Mouse (Mus musculus) right cerebral cortex, postnatal 10 days (tissue): Measurements from ENCODE around the gene Zfp384.
A peak's percentile ranks its signal among the peaks of the same experiment; 100 is the strongest.

ENCODE experiments used
- DNase-seq, 2 experiments: peaks; one replicate each; pipeline ENCODE4 v3.0.0; 2021; ENCODE audit warnings: low spot score in 2 of 2

Zfp384 gene

DNA sequence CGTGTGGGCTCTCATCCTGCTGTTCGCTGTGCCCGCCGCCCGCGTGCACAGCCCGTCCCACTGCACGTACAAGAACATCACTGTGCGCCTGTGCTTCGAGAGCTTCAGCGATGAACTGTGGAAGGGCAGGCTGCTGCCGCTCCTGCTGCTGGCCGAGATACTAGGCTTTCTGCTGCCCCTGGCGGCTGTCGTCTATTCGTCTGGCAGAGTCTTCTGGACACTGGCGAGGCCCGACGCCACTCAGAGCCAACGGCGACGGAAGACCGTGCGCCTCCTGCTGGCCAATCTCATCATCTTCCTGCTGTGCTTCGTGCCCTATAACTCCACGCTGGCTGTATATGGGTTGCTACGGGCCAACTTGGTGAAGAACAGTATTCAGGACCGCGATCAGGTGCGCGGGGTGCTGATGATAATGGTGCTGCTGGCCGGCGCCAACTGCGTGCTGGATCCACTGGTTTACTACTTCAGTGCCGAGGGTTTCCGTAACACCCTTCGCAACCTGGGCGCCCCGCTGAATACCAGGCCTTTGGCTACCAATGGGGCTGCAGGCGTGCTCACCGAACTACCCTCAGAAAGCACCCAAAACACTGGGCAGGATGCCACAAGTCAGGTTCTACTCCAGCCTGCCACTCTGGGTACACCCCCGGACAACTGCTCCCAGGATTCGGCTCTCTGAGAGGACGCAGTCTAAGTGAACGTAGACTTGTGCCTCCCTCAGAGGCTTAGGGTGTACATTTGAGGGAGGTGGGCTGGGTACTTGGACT is 73.0 kb downstream of the Zfp384 start:
- peak; percentile 92 to 93 for DNase-seq

GRCm38 (mm10) chr6:125082801-125083386 is 73.9 kb downstream of the Zfp384 start:
- no peak for DNase-seq

- peak; percentile 79 to 80 for DNase-seq
Measured at GRCm38 (mm10) chr6:125084424-125084823, 75.5 kb downstream of the Zfp384 start.
